Mouse (Mus musculus): ENCODE results near the gene Ticrr. TPM values are rescaled to one million over a fixed set of nuclear protein-coding genes. Genes with fewer than 3 reads are reported as not detected.

Ticrr gene
- polyA plus RNA-seq, 1 experiment from 2014 or later = 3.5 TPM

GRCm38 (mm10) chr7:79626170-79626569, 33.8 kb upstream of the Ticrr start:
- Histone ChIP-seq H3K27me3 (replicated peaks; ENCODE audit: control insufficient read depth, insufficient read depth, low read length) (no peaks in the 10 kb centered on the region), H3K4me2 (ENCODE audit: low read length) (no peak overlapping the region), H3K4me1 (replicated peaks; ENCODE audit: control insufficient read depth, insufficient read depth, low read length) (no peaks in the 10 kb centered on the region), H3K9me3 (ENCODE audit: control insufficient read depth, low read length) (no peaks in the 10 kb centered on the region), H3K4me3 (replicated peaks; ENCODE audit: low read length) (no peak overlapping the region), H3K27ac (ENCODE audit: low read length) (no peak overlapping the region), H3K36me3 (ENCODE audit: control insufficient read depth, insufficient read depth) (no peaks in the 10 kb centered on the region), H3K9ac (replicated peaks; ENCODE audit: low read depth, low read length) (no peak overlapping the region)
- no peak for ATAC-seq
- WGBS = 60% methylated on average over 5 of the region's 5 CpGs

GRCm38 (mm10) chr7:79628271-79628913, 31.6 kb upstream of the Ticrr start:
- H3K9ac ChIP-seq (replicated peaks; ENCODE audit: low read depth, low read length) = no peak overlapping the region
- ATAC-seq = no peak
- no peaks in the 10 kb centered on the region for H3K9me3 ChIP-seq (ENCODE audit: control insufficient read depth, low read length)
- H3K4me2 ChIP-seq (ENCODE audit: low read length) = no peak overlapping the region
- H3K4me3 ChIP-seq (replicated peaks; ENCODE audit: low read length) = no peak overlapping the region
- H3K27me3 ChIP-seq (replicated peaks; ENCODE audit: control insufficient read depth, insufficient read depth, low read length) = no peaks in the 10 kb centered on the region
- no peak overlapping the region for H3K27ac ChIP-seq (ENCODE audit: low read length)
- WGBS = 73% methylated on average over 4 of the region's 4 CpGs
- H3K4me1 ChIP-seq (replicated peaks; ENCODE audit: control insufficient read depth, insufficient read depth, low read length) = no peaks in the 10 kb centered on the region
- no peaks in the 10 kb centered on the region for H3K36me3 ChIP-seq (ENCODE audit: control insufficient read depth, insufficient read depth)

GRCm38 (mm10) chr7:79631773-79632348, 28.1 kb upstream of the Ticrr start:
- Histone ChIP-seq H3K36me3 (ENCODE audit: control insufficient read depth, insufficient read depth) (no peaks in the 10 kb centered on the region), H3K4me2 (ENCODE audit: low read length) (no peak overlapping the region), H3K9me3 (ENCODE audit: control insufficient read depth, low read length) (no peaks in the 10 kb centered on the region), H3K27ac (ENCODE audit: low read length) (no peak overlapping the region), H3K4me1 (replicated peaks; ENCODE audit: control insufficient read depth, insufficient read depth, low read length) (no peaks in the 10 kb centered on the region), H3K9ac (replicated peaks; ENCODE audit: low read depth, low read length) (no peak overlapping the region), H3K4me3 (replicated peaks; ENCODE audit: low read length) (no peak overlapping the region), H3K27me3 (replicated peaks; ENCODE audit: control insufficient read depth, insufficient read depth, low read length) (no peaks in the 10 kb centered on the region)
- WGBS = 25% methylated on average over 12 of the region's 13 CpGs
- no peak for ATAC-seq

- Histone ChIP-seq H3K9me3 (ENCODE audit: control insufficient read depth, low read length) (no peaks in the 10 kb centered on the region), H3K27ac (ENCODE audit: low read length) (no peak overlapping the region), H3K4me2 (ENCODE audit: low read length) (no peak overlapping the region), H3K27me3 (replicated peaks; ENCODE audit: control insufficient read depth, insufficient read depth, low read length) (no peaks in the 10 kb centered on the region), H3K4me1 (replicated peaks; ENCODE audit: control insufficient read depth, insufficient read depth, low read length) (no peaks in the 10 kb centered on the region), H3K36me3 (ENCODE audit: control insufficient read depth, insufficient read depth) (no peaks in the 10 kb centered on the region), H3K4me3 (replicated peaks; ENCODE audit: low read length) (no peak overlapping the region), H3K9ac (replicated peaks; ENCODE audit: low read depth, low read length) (no peak overlapping the region)
- WGBS = 79% methylated on average over 3 of the region's 3 CpGs
- ATAC-seq = no peak
Observed at GRCm38 (mm10) chr7:79647233-79647632, 12.8 kb upstream of the Ticrr start.

GRCm38 (mm10) chr7:79649005-79649404, 11.0 kb upstream of the Ticrr start:
- Histone ChIP-seq H3K9ac (replicated peaks; ENCODE audit: low read depth, low read length) (no peak overlapping the region), H3K4me3 (replicated peaks; ENCODE audit: low read length) (no peak overlapping the region), H3K4me1 (replicated peaks; ENCODE audit: control insufficient read depth, insufficient read depth, low read length) (no peaks in the 10 kb centered on the region), H3K4me2 (ENCODE audit: low read length) (no peak overlapping the region), H3K36me3 (ENCODE audit: control insufficient read depth, insufficient read depth) (no peaks in the 10 kb centered on the region), H3K9me3 (ENCODE audit: control insufficient read depth, low read length) (no peaks in the 10 kb centered on the region), H3K27me3 (replicated peaks; ENCODE audit: control insufficient read depth, insufficient read depth, low read length) (no peaks in the 10 kb centered on the region), H3K27ac (ENCODE audit: low read length) (no peak overlapping the region)
- ATAC-seq = no peak
- 11% methylated on average over 3 of the region's 3 CpGs for WGBS

- Histone ChIP-seq H3K4me1 (replicated peaks; ENCODE audit: control insufficient read depth, insufficient read depth, low read length) (peaks cover 1% of the 10 kb centered on the region), H3K27me3 (replicated peaks; ENCODE audit: control insufficient read depth, insufficient read depth, low read length) (no peaks in the 10 kb centered on the region), H3K27ac (ENCODE audit: low read length) (no peak overlapping the region), H3K9me3 (ENCODE audit: control insufficient read depth, low read length) (no peaks in the 10 kb centered on the region), H3K4me3 (replicated peaks; ENCODE audit: low read length) (no peak overlapping the region), H3K36me3 (ENCODE audit: control insufficient read depth, insufficient read depth) (no peaks in the 10 kb centered on the region), H3K4me2 (ENCODE audit: low read length) (no peak overlapping the region), H3K9ac (replicated peaks; ENCODE audit: low read depth, low read length) (no peak overlapping the region)
- WGBS = 81% methylated on average over 1 of the region's 1 CpGs
- ATAC-seq = no peak
Observed at GRCm38 (mm10) chr7:79654185-79654584, 5.8 kb upstream of the Ticrr start.

GRCm38 (mm10) chr7:79654586-79654985, 5.4 kb upstream of the Ticrr start:
- ATAC-seq = no peak
- WGBS = 0% methylated on average over 1 of the region's 1 CpGs
- H3K9ac ChIP-seq (replicated peaks; ENCODE audit: low read depth, low read length) = no peak overlapping the region
- H3K9me3 ChIP-seq (ENCODE audit: control insufficient read depth, low read length) = no peaks in the 10 kb centered on the region
- no peak overlapping the region for H3K4me2 ChIP-seq (ENCODE audit: low read length)
- H3K4me1 ChIP-seq (replicated peaks; ENCODE audit: control insufficient read depth, insufficient read depth, low read length) = peaks cover 5% of the 10 kb centered on the region
- no peak overlapping the region for H3K27ac ChIP-seq (ENCODE audit: low read length)
- H3K27me3 ChIP-seq (replicated peaks; ENCODE audit: control insufficient read depth, insufficient read depth, low read length) = no peaks in the 10 kb centered on the region
- H3K36me3 ChIP-seq (ENCODE audit: control insufficient read depth, insufficient read depth) = no peaks in the 10 kb centered on the region
- H3K4me3 ChIP-seq (replicated peaks; ENCODE audit: low read length) = no peak overlapping the region

GRCm38 (mm10) chr7:79660291-79661150, 525 bp downstream of the Ticrr start:
- no peak overlapping the region for H3K27ac ChIP-seq (ENCODE audit: low read length)
- H3K4me2 ChIP-seq (ENCODE audit: low read length) = peak overlapping the region; percentile 64
- WGBS = under 1% methylated on average over 72 of the region's 73 CpGs
- peak overlapping the region; percentile 32 for H3K9ac ChIP-seq (replicated peaks; ENCODE audit: low read depth, low read length)
- no peaks in the 10 kb centered on the region for H3K9me3 ChIP-seq (ENCODE audit: control insufficient read depth, low read length)
- no peaks in the 10 kb centered on the region for H3K27me3 ChIP-seq (replicated peaks; ENCODE audit: control insufficient read depth, insufficient read depth, low read length)
- peaks cover 17% of the 10 kb centered on the region for H3K4me1 ChIP-seq (replicated peaks; ENCODE audit: control insufficient read depth, insufficient read depth, low read length)
- no peaks in the 10 kb centered on the region for H3K36me3 ChIP-seq (ENCODE audit: control insufficient read depth, insufficient read depth)
- 0 out of 2 replicates have a peak, but pooled peaks have one; percentile 4 for ATAC-seq
- peak overlapping the region; percentile 59 for H3K4me3 ChIP-seq (replicated peaks; ENCODE audit: low read length)

GRCm38 (mm10) chr7:79661253-79661890, 1.4 kb downstream of the Ticrr start:
- Histone ChIP-seq H3K27ac (ENCODE audit: low read length) (no peak overlapping the region), H3K4me3 (replicated peaks; ENCODE audit: low read length) (peak overlapping the region; percentile 59), H3K4me2 (ENCODE audit: low read length) (peak overlapping the region; percentile 64), H3K9me3 (ENCODE audit: control insufficient read depth, low read length) (no peaks in the 10 kb centered on the region), H3K27me3 (replicated peaks; ENCODE audit: control insufficient read depth, insufficient read depth, low read length) (no peaks in the 10 kb centered on the region), H3K9ac (replicated peaks; ENCODE audit: low read depth, low read length) (peak overlapping the region; percentile 32), H3K36me3 (ENCODE audit: control insufficient read depth, insufficient read depth) (no peaks in the 10 kb centered on the region), H3K4me1 (replicated peaks; ENCODE audit: control insufficient read depth, insufficient read depth, low read length) (peaks cover 17% of the 10 kb centered on the region)
- no peak for ATAC-seq
- WGBS = 9% methylated on average over 5 of the region's 5 CpGs
